Mouse (Mus musculus): ENCODE data around the gene Dlec1.

Dlec1 gene

GRCm38 (mm10) chr9:119082656-119083430 is 19.4 kb upstream of the Dlec1 start:
- no peak for TF ChIP-seq GATA4 (IDR thresholded peaks at IDR 0.05; ENCODE audit: insufficient replicate concordance, low read length)

DNA sequence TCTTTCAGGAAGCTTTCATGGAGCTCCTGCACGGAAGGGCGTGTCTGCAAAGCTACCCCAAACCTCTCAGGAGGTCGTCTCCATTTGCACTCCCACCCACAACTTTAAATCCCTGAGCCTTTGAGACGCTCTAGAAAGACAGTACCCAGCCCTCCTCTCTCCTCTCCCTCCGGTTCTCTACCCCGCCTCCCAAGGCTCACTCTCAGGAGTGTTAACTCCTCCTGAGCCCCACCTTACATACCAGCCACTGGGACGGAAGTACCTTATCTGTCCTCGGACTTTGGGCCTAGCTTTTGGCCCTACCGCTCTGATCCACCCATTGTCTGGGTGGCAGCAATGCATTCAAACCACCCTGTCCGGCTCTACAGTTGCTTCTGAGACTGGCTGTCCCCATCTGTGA is 18.3 kb upstream of the Dlec1 start:
- TF ChIP-seq GATA4 (IDR thresholded peaks at IDR 0.05; ENCODE audit: insufficient replicate concordance, low read length), result no peak

GRCm38 (mm10) chr9:119086451-119086850 is 15.8 kb upstream of the Dlec1 start:
- no peak for TF ChIP-seq GATA4 (IDR thresholded peaks at IDR 0.05; ENCODE audit: insufficient replicate concordance, low read length)

DNA sequence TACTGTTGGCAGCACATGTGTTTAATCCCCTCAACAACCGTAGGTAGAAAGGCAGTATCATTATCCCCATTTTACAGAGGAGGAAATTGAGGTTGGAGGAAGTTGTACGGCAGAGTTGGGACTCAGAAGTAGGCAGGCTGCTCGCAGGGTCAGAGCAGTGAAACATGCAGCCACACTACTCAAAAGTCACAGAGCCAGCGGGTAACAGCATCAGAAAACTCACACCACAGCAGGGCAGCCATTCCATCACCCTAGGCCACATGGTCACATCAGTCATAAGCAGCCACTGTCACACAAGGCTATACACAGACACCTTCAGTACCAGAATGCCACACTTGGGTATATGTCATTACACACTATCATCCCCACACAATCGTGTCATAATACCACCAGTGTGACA is 15.0 kb upstream of the Dlec1 start:
- TF ChIP-seq GATA4 (IDR thresholded peaks at IDR 0.05; ENCODE audit: insufficient replicate concordance, low read length), result no peak

DNA sequence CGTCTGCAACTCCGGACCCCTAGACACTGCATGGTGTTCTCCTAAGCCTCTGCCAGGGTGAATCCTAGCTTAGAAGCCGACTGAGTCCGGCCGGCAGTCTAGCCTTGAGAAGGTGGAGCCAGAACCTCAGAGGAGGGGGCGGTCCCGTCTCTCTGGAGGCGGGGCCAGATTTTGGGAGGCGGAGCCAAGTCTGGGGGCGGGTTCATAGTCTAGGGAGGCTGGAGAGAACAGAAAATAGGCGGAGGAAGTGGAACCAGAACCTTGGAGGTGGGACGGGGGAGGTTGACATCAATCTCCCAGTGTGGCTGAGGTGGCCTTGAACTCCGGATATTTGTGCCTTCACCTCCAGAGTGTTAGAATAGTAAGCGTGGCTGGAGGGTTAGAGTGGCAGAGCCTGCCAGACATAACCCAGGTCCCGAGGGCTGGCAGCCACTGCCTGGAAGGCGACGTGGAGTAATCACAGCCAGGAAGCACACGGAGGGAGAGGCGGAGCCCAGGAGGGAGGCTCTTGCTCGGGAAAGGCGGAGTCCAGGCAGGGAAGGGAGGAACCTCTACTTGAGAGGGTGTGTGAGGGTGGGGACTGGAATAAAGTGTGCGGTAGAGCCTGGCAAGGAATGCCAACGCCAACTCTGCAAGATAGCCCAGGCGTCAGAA is 14.0 kb upstream of the Dlec1 start:
- no peak; the same call in 1 of the 2 replicates for TF ChIP-seq GATA4 (IDR thresholded peaks at IDR 0.05; ENCODE audit: insufficient replicate concordance, low read length)

DNA sequence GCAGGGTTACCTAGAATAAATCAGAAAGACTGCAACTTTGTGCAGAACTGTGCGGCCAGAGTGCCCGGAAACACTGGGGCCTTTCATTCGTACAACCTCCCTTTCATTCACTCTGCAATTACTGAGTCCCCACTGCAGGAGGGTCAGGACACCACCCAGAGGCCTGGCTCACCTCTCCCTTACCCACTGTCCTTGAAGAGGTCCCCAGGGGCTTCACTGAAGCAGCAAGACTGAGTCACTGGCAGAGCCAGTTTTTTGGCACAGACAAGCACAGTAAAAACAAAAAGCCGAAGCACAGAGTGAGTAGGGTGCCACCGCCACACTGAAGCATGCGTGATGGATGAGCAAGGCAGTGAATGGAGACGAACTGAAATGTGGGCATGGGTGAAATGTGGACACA is 12.8 kb upstream of the Dlec1 start:
- TF ChIP-seq GATA4 (IDR thresholded peaks at IDR 0.05; ENCODE audit: insufficient replicate concordance, low read length), result no peak

GRCm38 (mm10) chr9:119090462-119090861 is 11.8 kb upstream of the Dlec1 start:
- no peak for TF ChIP-seq GATA4 (IDR thresholded peaks at IDR 0.05; ENCODE audit: insufficient replicate concordance, low read length)

- no peak for TF ChIP-seq GATA4 (IDR thresholded peaks at IDR 0.05; ENCODE audit: insufficient replicate concordance, low read length)
These were observed 10.5 kb upstream of the Dlec1 start for GRCm38 (mm10) chr9:119091581-119092310.

- TF ChIP-seq GATA4 (IDR thresholded peaks at IDR 0.05; ENCODE audit: insufficient replicate concordance, low read length), result no peak
These were observed 9.5 kb upstream of the Dlec1 start for GRCm38 (mm10) chr9:119092473-119093418.

GRCm38 (mm10) chr9:119093419-119094295 is 8.6 kb upstream of the Dlec1 start, which contains the start of gene Plcd1:
Plcd1 (minus strand) TSS chr9:119093502.
- no peak for TF ChIP-seq GATA4 (IDR thresholded peaks at IDR 0.05; ENCODE audit: insufficient replicate concordance, low read length)

DNA sequence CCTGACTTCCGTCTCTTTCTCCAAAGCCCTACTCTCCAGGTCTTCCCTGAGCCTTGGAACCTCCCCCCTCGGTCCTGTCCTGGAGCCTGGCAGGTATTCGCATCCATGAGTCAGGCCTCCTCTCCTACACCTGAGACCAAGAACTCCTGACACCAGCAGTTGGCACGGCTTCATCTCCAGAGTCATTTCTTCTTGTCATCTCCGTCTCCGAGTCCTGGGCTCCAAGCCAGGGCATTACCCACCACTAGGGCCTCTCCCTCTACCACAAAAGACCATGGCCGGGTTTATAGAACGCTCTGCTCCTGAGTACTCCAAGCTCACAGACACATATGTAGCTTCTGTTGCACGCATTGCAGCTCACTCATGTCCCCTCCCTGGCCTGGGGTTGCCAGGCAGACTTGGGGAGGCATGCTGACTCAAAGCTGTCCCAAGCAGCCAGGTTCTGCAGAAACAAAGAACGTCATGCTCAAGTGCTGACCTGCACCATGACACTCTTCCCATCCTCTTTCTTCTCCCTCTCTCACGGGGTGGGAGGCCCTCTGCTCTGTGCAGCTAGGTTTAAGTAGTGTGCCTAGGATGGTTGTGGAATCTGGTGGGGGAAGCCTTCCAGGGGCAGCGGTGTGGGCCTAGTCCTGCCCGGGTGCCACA is 7.7 kb upstream of the Dlec1 start:
- TF ChIP-seq GATA4 (IDR thresholded peaks at IDR 0.05; ENCODE audit: insufficient replicate concordance, low read length), result no peak

DNA sequence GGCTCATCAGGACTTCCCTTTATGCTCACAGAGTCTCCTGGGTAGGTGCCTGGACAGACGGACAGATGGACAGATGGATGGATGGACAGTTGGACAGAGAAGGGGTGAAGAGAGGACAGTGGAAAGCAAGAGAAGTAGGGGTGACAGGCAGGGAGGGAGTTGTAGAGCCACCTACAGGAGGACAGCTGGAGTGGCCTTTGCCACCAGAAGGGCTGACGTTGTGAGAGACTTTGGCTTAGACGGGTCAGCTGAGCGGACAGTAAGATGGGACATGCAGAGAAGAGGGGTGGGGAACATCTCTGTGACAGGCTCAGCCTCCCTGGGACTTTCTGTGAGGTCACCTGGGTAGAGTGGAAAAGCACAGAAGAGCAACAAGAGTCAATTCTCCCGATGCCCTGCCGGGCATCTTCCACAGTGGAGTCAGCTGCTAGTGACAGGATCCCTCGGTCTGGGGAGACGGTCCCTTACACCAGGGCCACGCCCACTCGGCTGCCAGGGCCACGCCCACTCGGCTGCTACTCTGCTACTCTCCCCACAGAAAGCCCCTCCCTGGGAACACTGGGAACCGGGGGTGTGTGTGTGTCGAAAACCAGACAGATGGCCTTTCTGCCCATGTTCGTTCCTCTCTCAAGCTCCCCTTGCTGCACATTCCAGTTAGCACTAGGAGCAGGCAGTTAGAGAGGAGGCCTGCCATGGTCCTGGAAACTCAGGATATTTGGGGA is 1.9 kb upstream of the Dlec1 start:
- no peak for TF ChIP-seq GATA4 (IDR thresholded peaks at IDR 0.05; ENCODE audit: insufficient replicate concordance, low read length)

- TF ChIP-seq GATA4 (IDR thresholded peaks at IDR 0.05; ENCODE audit: insufficient replicate concordance, low read length), result no peak
These were observed 470 bp downstream of the Dlec1 start for GRCm38 (mm10) chr9:119102783-119103113.
